Mouse (Mus musculus): ENCODE measurements around the gene Lrp1. TPM values are rescaled to one million over a fixed set of nuclear protein-coding genes. Genes with fewer than 3 reads are reported as not detected.
A peak's percentile ranks its signal among the peaks of the same experiment; 100 is the strongest.

The Lrp1 gene
- total RNA-seq, 1 experiment from 2014 or later: 3.2 TPM

- no peak for ATAC-seq (replicated peaks; ENCODE audit: low read depth, poor library complexity, severe bottlenecking)
Observed at GRCm38 (mm10) chr10:127596321-127596941, 24.5 kb downstream of the Lrp1 start.

GRCm38 (mm10) chr10:127594930-127595715 lies 25.8 kb downstream of the Lrp1 start:
- no peak for ATAC-seq (replicated peaks; ENCODE audit: low read depth, poor library complexity, severe bottlenecking)

DNA sequence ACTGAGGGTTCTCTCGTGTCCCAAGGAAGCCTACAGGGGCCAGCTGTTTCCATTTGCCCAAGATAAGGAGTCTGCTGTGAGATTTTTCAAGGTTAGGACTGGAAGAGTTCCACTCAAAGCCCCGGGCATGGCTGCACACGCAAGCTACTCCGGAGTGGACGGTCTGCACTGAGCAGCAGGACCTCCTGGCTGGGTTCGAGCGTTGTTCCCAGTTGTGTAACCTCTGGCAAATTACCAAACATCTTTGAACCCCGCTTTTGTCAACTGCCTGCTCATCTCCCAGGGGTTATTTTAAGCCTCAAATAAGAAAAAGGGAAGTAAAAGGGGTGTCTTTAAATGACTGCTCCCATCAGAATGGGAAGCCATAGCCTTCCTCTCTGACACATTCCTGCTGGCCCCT lies 26.5 kb downstream of the Lrp1 start:
- ATAC-seq (replicated peaks; ENCODE audit: low read depth, poor library complexity, severe bottlenecking): peak; percentile 48

DNA sequence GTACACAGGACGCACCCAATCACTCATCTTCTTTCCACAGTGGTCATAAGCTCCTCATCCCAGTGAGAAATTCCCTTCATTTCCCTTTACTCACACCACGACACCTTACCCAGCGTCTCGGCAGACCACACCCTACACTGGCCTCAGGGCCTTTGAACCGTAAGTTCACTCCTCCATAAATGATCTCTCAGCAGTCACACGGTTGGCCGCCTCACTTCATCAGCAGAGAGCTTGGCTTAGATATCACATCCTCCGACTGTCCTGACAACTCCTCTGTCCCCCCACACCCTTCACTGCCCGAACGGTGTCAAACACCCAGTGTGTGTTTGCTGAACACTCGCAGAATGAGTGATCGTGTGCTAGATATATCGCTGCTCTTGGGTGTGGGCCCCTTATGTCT lies 28.1 kb downstream of the Lrp1 start:
- no peak for ATAC-seq (replicated peaks; ENCODE audit: low read depth, poor library complexity, severe bottlenecking)

DNA sequence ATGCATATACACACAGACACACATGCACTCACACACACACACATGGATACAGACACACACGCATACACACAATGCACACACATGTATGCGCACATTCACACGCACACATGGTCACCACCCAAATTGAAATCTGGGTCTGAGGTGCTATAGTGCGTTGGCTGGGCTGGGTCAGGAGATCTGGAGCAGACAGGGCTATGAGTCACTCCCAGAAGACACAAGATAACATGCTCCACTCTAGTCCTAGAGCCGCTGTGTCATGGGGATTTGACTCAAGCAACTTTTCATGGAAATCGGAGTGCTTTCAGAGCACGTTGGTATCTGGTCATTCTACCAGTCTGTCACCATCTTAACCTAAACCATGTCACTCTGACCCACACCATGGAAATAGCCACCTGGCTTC lies 28.5 kb downstream of the Lrp1 start:
- no peak for ATAC-seq (replicated peaks; ENCODE audit: low read depth, poor library complexity, severe bottlenecking)

GRCm38 (mm10) chr10:127591514-127591913 lies 29.4 kb downstream of the Lrp1 start:
- no peak for ATAC-seq (replicated peaks; ENCODE audit: low read depth, poor library complexity, severe bottlenecking)

GRCm38 (mm10) chr10:127590831-127591451 lies 30.0 kb downstream of the Lrp1 start:
- no peak for ATAC-seq (replicated peaks; ENCODE audit: low read depth, poor library complexity, severe bottlenecking)

DNA sequence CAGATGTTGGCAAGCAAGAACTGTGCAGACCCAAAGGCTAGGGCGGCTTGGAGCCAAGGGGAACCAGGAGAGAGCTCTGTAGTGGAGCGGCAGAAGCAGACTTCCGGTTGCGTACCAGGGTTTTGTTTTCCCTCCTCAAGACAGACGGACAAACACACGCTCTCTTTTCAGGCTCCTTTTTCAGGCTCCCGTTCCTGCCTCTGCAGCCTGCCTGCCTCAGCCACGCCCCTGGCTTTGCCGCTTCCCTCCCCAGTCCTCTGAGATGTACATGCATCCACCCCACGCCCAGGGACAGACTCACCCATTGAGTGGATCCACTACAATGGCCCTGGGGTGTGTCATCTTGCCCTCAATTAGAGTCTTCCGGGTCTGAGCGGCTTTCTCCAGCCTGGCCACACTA lies 30.7 kb downstream of the Lrp1 start:
- ATAC-seq (replicated peaks; ENCODE audit: low read depth, poor library complexity, severe bottlenecking): peak; percentile 19; the same call in 1 of the 2 replicates

- peak; percentile 17; the same call in 1 of the 2 replicates for ATAC-seq (replicated peaks; ENCODE audit: low read depth, poor library complexity, severe bottlenecking)
Observed at GRCm38 (mm10) chr10:127587776-127588175, 33.2 kb downstream of the Lrp1 start.

GRCm38 (mm10) chr10:127586209-127586608 lies 34.7 kb downstream of the Lrp1 start:
- ATAC-seq (replicated peaks; ENCODE audit: low read depth, poor library complexity, severe bottlenecking): peak; percentile 62

DNA sequence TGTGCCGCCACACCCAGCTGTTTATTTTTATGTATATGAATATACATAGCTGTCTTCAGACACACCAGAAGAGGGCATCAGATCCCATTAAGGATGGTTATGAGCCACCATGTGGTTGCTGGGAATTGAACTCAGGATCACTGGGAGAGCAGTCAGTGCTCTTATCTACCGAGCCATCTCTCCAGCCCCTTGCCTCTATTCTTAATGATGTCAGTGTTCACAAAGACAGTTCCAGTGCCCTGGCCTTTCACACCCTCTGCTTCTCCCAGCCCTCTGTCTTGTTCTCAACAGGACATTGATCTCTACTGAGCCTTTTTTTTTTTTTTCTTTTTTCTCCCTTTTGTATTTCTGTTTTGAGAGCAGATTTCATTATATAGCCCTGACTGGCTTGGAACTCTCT lies 35.4 kb downstream of the Lrp1 start:
- ATAC-seq (replicated peaks; ENCODE audit: low read depth, poor library complexity, severe bottlenecking): no peak

DNA sequence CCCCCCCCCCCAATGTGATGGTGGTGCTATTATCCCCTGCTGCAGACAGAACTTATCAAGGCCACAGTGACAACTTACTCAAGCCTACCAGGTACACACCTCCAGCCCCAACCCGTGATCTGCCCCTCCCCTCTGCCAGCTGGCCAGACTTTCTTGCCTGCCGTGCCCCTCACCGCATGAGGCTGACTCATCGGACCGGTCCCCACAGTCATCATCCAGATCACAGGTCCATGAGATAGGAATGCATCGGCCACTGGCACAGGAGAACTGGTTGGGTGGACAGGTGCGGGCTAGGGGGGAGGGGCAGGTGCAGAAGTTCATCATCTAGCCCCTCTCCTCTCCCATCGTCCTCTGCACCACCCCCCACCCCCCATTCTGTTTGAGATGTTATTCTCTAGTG lies 37.3 kb downstream of the Lrp1 start:
- ATAC-seq (replicated peaks; ENCODE audit: low read depth, poor library complexity, severe bottlenecking): no peak

DNA sequence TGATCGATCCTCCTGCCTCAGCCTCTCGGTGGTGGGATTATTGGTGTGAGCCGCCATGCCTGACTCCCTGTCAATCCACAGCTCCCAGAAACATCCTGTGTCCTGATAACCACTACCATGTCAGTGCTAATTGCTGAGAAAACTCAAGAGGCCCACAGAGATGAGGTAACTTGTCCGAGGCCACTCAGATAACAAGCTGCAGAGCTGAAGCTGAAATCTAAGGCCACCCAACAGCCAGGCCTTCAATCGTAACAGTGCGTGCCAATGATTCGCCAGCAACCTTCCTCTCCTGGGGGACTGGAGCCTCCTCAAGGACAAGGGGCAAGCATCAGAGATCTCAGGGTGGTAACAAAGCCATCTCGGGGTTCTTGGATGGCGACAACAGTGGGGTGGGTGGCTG lies 39.7 kb downstream of the Lrp1 start:
- ATAC-seq (replicated peaks; ENCODE audit: low read depth, poor library complexity, severe bottlenecking): no peak

- ATAC-seq (replicated peaks; ENCODE audit: low read depth, poor library complexity, severe bottlenecking): no peak
Observed at GRCm38 (mm10) chr10:127577982-127578381, 43.0 kb downstream of the Lrp1 start.

DNA sequence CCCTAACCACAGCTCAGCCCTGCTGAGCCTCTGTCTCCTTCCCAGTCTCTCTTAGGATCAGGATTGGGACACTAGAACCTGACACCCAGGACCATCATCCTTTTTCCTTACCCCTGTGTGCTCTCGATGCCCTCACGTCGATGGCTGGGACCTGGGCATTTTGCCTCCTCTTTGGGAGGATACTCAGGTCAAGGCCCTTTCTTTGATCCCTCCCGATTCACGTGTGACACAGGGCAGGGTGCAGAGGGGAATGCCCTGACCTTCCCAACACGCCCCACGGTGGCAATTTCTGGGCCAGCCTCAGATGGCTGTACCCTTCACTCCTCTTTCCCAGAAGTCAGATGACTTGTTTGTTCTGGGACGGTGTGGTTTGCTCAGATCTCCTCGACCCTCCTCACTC lies 43.8 kb downstream of the Lrp1 start:
- no peak for ATAC-seq (replicated peaks; ENCODE audit: low read depth, poor library complexity, severe bottlenecking)

GRCm38 (mm10) chr10:127576381-127576961 lies 44.5 kb downstream of the Lrp1 start:
- ATAC-seq (replicated peaks; ENCODE audit: low read depth, poor library complexity, severe bottlenecking): peak; percentile 84

GRCm38 (mm10) chr10:127575741-127576140 lies 45.2 kb downstream of the Lrp1 start:
- no peak for ATAC-seq (replicated peaks; ENCODE audit: low read depth, poor library complexity, severe bottlenecking)

DNA sequence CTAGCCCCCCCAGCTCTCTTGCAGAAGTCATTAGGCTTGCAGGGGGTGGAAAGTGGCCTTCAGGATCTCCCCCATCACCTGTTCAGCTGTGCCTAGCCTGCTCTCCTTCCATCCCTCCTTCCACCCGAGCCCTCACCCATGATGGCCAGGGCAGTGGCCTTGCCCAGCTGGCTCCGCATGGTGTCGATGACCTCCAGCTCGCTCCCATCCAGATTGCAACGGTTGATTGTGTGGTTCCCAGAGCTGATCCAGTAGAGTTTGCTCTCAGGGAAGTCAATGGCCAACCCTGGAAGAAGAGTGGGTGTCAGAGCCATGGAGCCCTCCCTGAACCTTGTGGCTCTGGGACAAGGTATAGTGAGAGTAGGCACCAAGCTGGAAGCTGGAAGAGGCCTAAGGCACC lies 48.7 kb downstream of the Lrp1 start:
- no peak for ATAC-seq (replicated peaks; ENCODE audit: low read depth, poor library complexity, severe bottlenecking)

GRCm38 (mm10) chr10:127570937-127571641 lies 49.9 kb downstream of the Lrp1 start:
- ATAC-seq (replicated peaks; ENCODE audit: low read depth, poor library complexity, severe bottlenecking): no peak

DNA sequence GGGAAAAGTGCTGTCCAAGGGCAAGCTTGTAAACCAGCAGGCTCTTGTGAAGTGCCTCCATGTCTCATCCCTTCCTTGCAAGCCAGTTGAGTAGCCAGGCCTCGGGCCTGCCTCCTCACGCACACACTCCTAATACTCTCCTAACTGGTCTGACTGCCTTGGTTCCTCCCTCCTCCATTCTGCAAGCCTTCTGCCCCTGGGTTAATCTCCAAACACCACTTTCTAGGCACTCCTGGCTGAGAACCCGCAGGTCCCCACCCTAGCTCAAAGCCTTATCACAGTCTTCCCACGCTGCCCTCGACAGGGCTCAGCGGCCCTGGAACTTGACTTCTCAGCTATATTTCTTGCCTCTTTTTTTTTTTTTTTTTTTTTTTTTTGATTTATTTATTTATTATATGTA lies 50.6 kb downstream of the Lrp1 start:
- ATAC-seq (replicated peaks; ENCODE audit: low read depth, poor library complexity, severe bottlenecking): peak; percentile 61; the same call in 1 of the 2 replicates
